Mouse (Mus musculus): ENCODE measurements around the gene Zfp36. TPM values are rescaled to one million over a fixed set of nuclear protein-coding genes. Genes with fewer than 3 reads are reported as not detected.

Gene Zfp36
- polyA plus RNA-seq, 1 experiment from 2014 or later: 9.9 TPM

- Histone ChIP-seq H3K36me3 (ENCODE audit: control insufficient read depth, insufficient read depth, low read length) (no peaks in the 10 kb centered on the region), H3K4me1 (replicated peaks; ENCODE audit: control insufficient read depth, insufficient read depth, low read length) (peaks cover 7% of the 10 kb centered on the region), H3K27me3 (replicated peaks; ENCODE audit: control insufficient read depth, insufficient read depth, low read length) (no peaks in the 10 kb centered on the region), H3K4me2 (no peak overlapping the region), H3K4me3 (ENCODE audit: low read depth, low read length) (no peak overlapping the region), H3K27ac (ENCODE audit: low read depth, low read length) (no peak overlapping the region; the same call in 1 of the 2 replicates), H3K9ac (ENCODE audit: low read depth, low read length) (peak overlapping the region; percentile 46), H3K9me3 (ENCODE audit: control insufficient read depth, low read length) (no peaks in the 10 kb centered on the region)
- 6% methylated on average over 4 of the region's 4 CpGs for WGBS
- DNase-seq (ENCODE audit: low spot score) (peak; percentile 69), ATAC-seq (replicated peaks; ENCODE audit: low FRiP score) (peak; percentile 40; the same call in 1 of the 2 replicates)
These were observed 35.4 kb downstream of the Zfp36 start for GRCm38 (mm10) chr7:28344637-28345036.

GRCm38 (mm10) chr7:28341381-28341780, 38.7 kb downstream of the Zfp36 start:
- Histone ChIP-seq H3K36me3 (ENCODE audit: control insufficient read depth, insufficient read depth, low read length) (no peaks in the 10 kb centered on the region), H3K4me2 (no peak overlapping the region), H3K9ac (ENCODE audit: low read depth, low read length) (no peak overlapping the region), H3K9me3 (ENCODE audit: control insufficient read depth, low read length) (no peaks in the 10 kb centered on the region), H3K4me3 (ENCODE audit: low read depth, low read length) (no peak overlapping the region), H3K4me1 (replicated peaks; ENCODE audit: control insufficient read depth, insufficient read depth, low read length) (peaks cover 8% of the 10 kb centered on the region), H3K27me3 (replicated peaks; ENCODE audit: control insufficient read depth, insufficient read depth, low read length) (no peaks in the 10 kb centered on the region), H3K27ac (ENCODE audit: low read depth, low read length) (no peak overlapping the region)
- 42% methylated on average over 7 of the region's 7 CpGs for WGBS
- no peak for DNase-seq (ENCODE audit: low spot score)
- ATAC-seq (replicated peaks; ENCODE audit: low FRiP score): no peak

- H3K27me3 ChIP-seq (replicated peaks; ENCODE audit: control insufficient read depth, insufficient read depth, low read length): no peaks in the 10 kb centered on the region
- peak overlapping the region; percentile 88 for H3K27ac ChIP-seq (ENCODE audit: low read depth, low read length)
- WGBS: 54% methylated on average over 19 of the region's 19 CpGs
- peaks cover 8% of the 10 kb centered on the region for H3K4me1 ChIP-seq (replicated peaks; ENCODE audit: control insufficient read depth, insufficient read depth, low read length)
- H3K9ac ChIP-seq (ENCODE audit: low read depth, low read length): peak overlapping the region; percentile 96
- DNase-seq (ENCODE audit: low spot score) (no peak), ATAC-seq (replicated peaks; ENCODE audit: low FRiP score) (peak; percentile 13)
- H3K4me3 ChIP-seq (ENCODE audit: low read depth, low read length): peak overlapping the region; percentile 99
- peaks cover 4% of the 10 kb centered on the region; the same call in 1 of the 2 replicates for H3K36me3 ChIP-seq (ENCODE audit: control insufficient read depth, insufficient read depth, low read length)
- no peaks in the 10 kb centered on the region for H3K9me3 ChIP-seq (ENCODE audit: control insufficient read depth, low read length)
- H3K4me2 ChIP-seq: peak overlapping the region; percentile 96
These were observed 40.7 kb downstream of the Zfp36 start for GRCm38 (mm10) chr7:28339213-28339917.

- H3K4me1 ChIP-seq (replicated peaks; ENCODE audit: control insufficient read depth, insufficient read depth, low read length): peaks cover 8% of the 10 kb centered on the region
These were observed 41.7 kb downstream of the Zfp36 start, which contains the start of gene Supt5 for GRCm38 (mm10) chr7:28338108-28338998. Supt5 (minus strand) TSS chr7:28338746.

GRCm38 (mm10) chr7:28335471-28335870, 44.6 kb downstream of the Zfp36 start:
- no peak overlapping the region for H3K9ac ChIP-seq (ENCODE audit: low read depth, low read length)
- ATAC-seq (replicated peaks; ENCODE audit: low FRiP score): no peak
- H3K4me3 ChIP-seq (ENCODE audit: low read depth, low read length): no peak overlapping the region
- no peaks in the 10 kb centered on the region for H3K27me3 ChIP-seq (replicated peaks; ENCODE audit: control insufficient read depth, insufficient read depth, low read length)
- no peak for DNase-seq (ENCODE audit: low spot score)
- H3K27ac ChIP-seq (ENCODE audit: low read depth, low read length): no peak overlapping the region
- H3K4me1 ChIP-seq (replicated peaks; ENCODE audit: control insufficient read depth, insufficient read depth, low read length): peaks cover 8% of the 10 kb centered on the region
- no peak overlapping the region for H3K4me2 ChIP-seq
- peaks cover 14% of the 10 kb centered on the region; the same call in 1 of the 2 replicates for H3K36me3 ChIP-seq (ENCODE audit: control insufficient read depth, insufficient read depth, low read length)
- no peaks in the 10 kb centered on the region for H3K9me3 ChIP-seq (ENCODE audit: control insufficient read depth, low read length)
- 85% methylated on average over 2 of the region's 2 CpGs for WGBS

More at GRCm38 (mm10) chr7:28338108-28338998, 41.7 kb downstream of the Zfp36 start, which contains the start of gene Supt5:
- peaks cover 4% of the 10 kb centered on the region; the same call in 1 of the 2 replicates for H3K36me3 ChIP-seq (ENCODE audit: control insufficient read depth, insufficient read depth, low read length)
- peak within 1 kb of the TSS; percentile 96 for H3K4me2 ChIP-seq
- H3K27me3 ChIP-seq (replicated peaks; ENCODE audit: control insufficient read depth, insufficient read depth, low read length): no peaks in the 10 kb centered on the region
- peak within 1 kb of the TSS; percentile 96 for H3K9ac ChIP-seq (ENCODE audit: low read depth, low read length)
- DNase-seq (ENCODE audit: low spot score) (peak; percentile 90), ATAC-seq (replicated peaks; ENCODE audit: low FRiP score) (peak; percentile 98)
- peak within 1 kb of the TSS; percentile 99 for H3K4me3 ChIP-seq (ENCODE audit: low read depth, low read length)
- H3K9me3 ChIP-seq (ENCODE audit: control insufficient read depth, low read length): no peaks in the 10 kb centered on the region
- under 1% methylated on average over 77 of the region's 77 CpGs for WGBS
- H3K27ac ChIP-seq (ENCODE audit: low read depth, low read length): peak within 1 kb of the TSS; percentile 88

GRCm38 (mm10) chr7:28334534-28334933, 45.5 kb downstream of the Zfp36 start:
- WGBS: 87% methylated on average over 4 of the region's 4 CpGs
- ATAC-seq (replicated peaks; ENCODE audit: low FRiP score) (no peak), DNase-seq (ENCODE audit: low spot score) (no peak)
- Histone ChIP-seq H3K4me2 (no peak overlapping the region), H3K9ac (ENCODE audit: low read depth, low read length) (no peak overlapping the region), H3K36me3 (ENCODE audit: control insufficient read depth, insufficient read depth, low read length) (peaks cover 23% of the 10 kb centered on the region), H3K9me3 (ENCODE audit: control insufficient read depth, low read length) (no peaks in the 10 kb centered on the region), H3K4me3 (ENCODE audit: low read depth, low read length) (no peak overlapping the region), H3K4me1 (replicated peaks; ENCODE audit: control insufficient read depth, insufficient read depth, low read length) (peaks cover 8% of the 10 kb centered on the region), H3K27ac (ENCODE audit: low read depth, low read length) (no peak overlapping the region), H3K27me3 (replicated peaks; ENCODE audit: control insufficient read depth, insufficient read depth, low read length) (no peaks in the 10 kb centered on the region)

GRCm38 (mm10) chr7:28328260-28328659, 51.8 kb downstream of the Zfp36 start:
- no peak overlapping the region for H3K4me2 ChIP-seq
- no peak overlapping the region for H3K9ac ChIP-seq (ENCODE audit: low read depth, low read length)
- H3K36me3 ChIP-seq (ENCODE audit: control insufficient read depth, insufficient read depth, low read length): peaks cover 62% of the 10 kb centered on the region
- WGBS: 93% methylated on average over 2 of the region's 2 CpGs
- no peaks in the 10 kb centered on the region for H3K27me3 ChIP-seq (replicated peaks; ENCODE audit: control insufficient read depth, insufficient read depth, low read length)
- H3K9me3 ChIP-seq (ENCODE audit: control insufficient read depth, low read length): no peaks in the 10 kb centered on the region
- no peak overlapping the region for H3K27ac ChIP-seq (ENCODE audit: low read depth, low read length)
- H3K4me3 ChIP-seq (ENCODE audit: low read depth, low read length): no peak overlapping the region
- H3K4me1 ChIP-seq (replicated peaks; ENCODE audit: control insufficient read depth, insufficient read depth, low read length): no peaks in the 10 kb centered on the region
- DNase-seq (ENCODE audit: low spot score): no peak
- ATAC-seq (replicated peaks; ENCODE audit: low FRiP score): no peak
